Mouse (Mus musculus) forebrain, embryonic 10.5 days (tissue): ENCODE results near the gene Cdc14a. TPM values are rescaled to one million over a fixed set of nuclear protein-coding genes. Genes with fewer than 3 reads are reported as not detected.

Source experiments
- DNase-seq: peaks from one replicate; pipeline ENCODE4 v3.0.0-alpha.2; 2017; ENCODE audit warnings: low spot score; ENCODE audit errors: extremely low spot score
- H3K27ac ChIP-seq: fragments of 300-500 bp; sonication (generic); 2 replicates; pipeline ENCODE4 v1.5.1; 2016; ENCODE audit warnings: mild to moderate bottlenecking
- H3K27me3 ChIP-seq: fragments of 300-500 bp; sonication (generic); 2 replicates; pipeline ENCODE4 v1.6.1; 2016; ENCODE audit warnings: mild to moderate bottlenecking; ENCODE audit not compliant: poor library complexity, severe bottlenecking
- H3K36me3 ChIP-seq: fragments of 300-500 bp; sonication (generic); replicated peaks from 2 replicates; pipeline ENCODE4 v1.6.1; 2016; ENCODE audit warnings: mild to moderate bottlenecking, moderate library complexity
- H3K4me1 ChIP-seq: fragments of 300-500 bp; sonication (generic); 2 replicates; pipeline ENCODE4 v1.6.1; 2016
- H3K4me3 ChIP-seq: fragments of 300-500 bp; sonication (generic); 2 replicates; pipeline ENCODE4 v1.5.1; 2016; ENCODE audit warnings: mild to moderate bottlenecking, moderate library complexity
- H3K9me3 ChIP-seq: fragments of 300-500 bp; sonication (generic); 2 replicates; pipeline ENCODE4 v1.6.1; 2016; ENCODE audit warnings: mild to moderate bottlenecking, moderate library complexity
- WGBS: fragments of 180-500 bp; shearing (Covaris S2); methylation state at CpG from one replicate; pipeline ENCODE4 v1.1.7; 2016; 5-methylcytosine and 5-hydroxymethylcytosine counted together
- polyA plus RNA-seq: library from polyadenylated mRNA; unstranded; fragments of >200 nt; fragmentation: Nextera tagmentation; extraction: Ambion mirVana; gene quantifications from 2 replicates; pipeline ENCODE4 v1.2.1, GENCODE M21; 2016

The Cdc14a gene
- polyA plus RNA-seq, 1 experiment from 2014 or later, result 19.7 TPM

GRCm38 (mm10) chr3:116434757-116435156 lies 10.9 kb upstream of the Cdc14a start:
- H3K4me1 ChIP-seq, result no peaks in the 10 kb centered on the region
- WGBS, result 88% methylated on average over 3 of the region's 3 CpGs
- H3K27me3 ChIP-seq, result no peaks in the 10 kb centered on the region
- no peak overlapping the region for H3K4me3 ChIP-seq
- H3K27ac ChIP-seq, result no peak overlapping the region
- DNase-seq, result no peak
- no peaks in the 10 kb centered on the region for H3K36me3 ChIP-seq
- H3K9me3 ChIP-seq, result no peaks in the 10 kb centered on the region

GRCm38 (mm10) chr3:116425901-116426300 lies 2.1 kb upstream of the Cdc14a start:
- WGBS, result 89% methylated on average over 6 of the region's 6 CpGs
- Histone ChIP-seq H3K36me3 (peaks cover 3% of the 10 kb centered on the region; the same call in 1 of the 2 replicates), H3K27me3 (no peaks in the 10 kb centered on the region), H3K27ac (peak overlapping the region; percentile 48; the same call in 1 of the 2 replicates), H3K9me3 (no peaks in the 10 kb centered on the region), H3K4me1 (peaks cover 29% of the 10 kb centered on the region), H3K4me3 (no peak overlapping the region)
- DNase-seq, result no peak

GRCm38 (mm10) chr3:116424973-116425284 lies 1.1 kb upstream of the Cdc14a start:
- DNase-seq, result peak; percentile 88
- Histone ChIP-seq H3K36me3 (peaks cover 13% of the 10 kb centered on the region), H3K4me3 (peak overlapping the region; percentile 98), H3K9me3 (no peaks in the 10 kb centered on the region), H3K27me3 (no peaks in the 10 kb centered on the region), H3K4me1 (peaks cover 39% of the 10 kb centered on the region), H3K27ac (peak overlapping the region; percentile 98)
- under 1% methylated on average over 11 of the region's 11 CpGs for WGBS

- under 1% methylated on average over 32 of the region's 32 CpGs for WGBS
- Histone ChIP-seq H3K36me3 (peaks cover 18% of the 10 kb centered on the region), H3K27ac (peak overlapping the region; percentile 98), H3K9me3 (no peaks in the 10 kb centered on the region), H3K27me3 (no peaks in the 10 kb centered on the region), H3K4me3 (peak overlapping the region; percentile 98), H3K4me1 (peaks cover 42% of the 10 kb centered on the region)
- no peak for DNase-seq
These were observed 534 bp upstream of the Cdc14a start for GRCm38 (mm10) chr3:116424160-116424972.

- DNase-seq, result peak; percentile 51
- Histone ChIP-seq H3K4me1 (peaks cover 42% of the 10 kb centered on the region), H3K4me3 (peak overlapping the region; percentile 98), H3K27ac (peak overlapping the region; percentile 98), H3K36me3 (peaks cover 33% of the 10 kb centered on the region), H3K27me3 (no peaks in the 10 kb centered on the region), H3K9me3 (no peaks in the 10 kb centered on the region)
- WGBS, result under 1% methylated on average over 23 of the region's 23 CpGs
These were observed 958 bp downstream of the Cdc14a start for GRCm38 (mm10) chr3:116422795-116423352.

- no peak for DNase-seq
- Histone ChIP-seq H3K36me3 (peaks cover 41% of the 10 kb centered on the region), H3K9me3 (no peaks in the 10 kb centered on the region), H3K27me3 (no peaks in the 10 kb centered on the region), H3K27ac (peak overlapping the region; percentile 98), H3K4me1 (peaks cover 42% of the 10 kb centered on the region), H3K4me3 (peak overlapping the region; percentile 98)
- WGBS, result 52% methylated on average over 8 of the region's 8 CpGs
These were observed 1.8 kb downstream of the Cdc14a start for GRCm38 (mm10) chr3:116422074-116422473.

GRCm38 (mm10) chr3:116421121-116421520 lies 2.7 kb downstream of the Cdc14a start:
- Histone ChIP-seq H3K4me3 (peak overlapping the region; percentile 98), H3K4me1 (peaks cover 42% of the 10 kb centered on the region), H3K27me3 (no peaks in the 10 kb centered on the region), H3K27ac (peak overlapping the region; percentile 58; the same call in 1 of the 2 replicates), H3K9me3 (no peaks in the 10 kb centered on the region), H3K36me3 (peaks cover 51% of the 10 kb centered on the region)
- DNase-seq, result peak; percentile 23
- 36% methylated on average over 6 of the region's 6 CpGs for whole genome bisulfite sequencing

GRCm38 (mm10) chr3:116419791-116420190 lies 4.0 kb downstream of the Cdc14a start:
- Histone ChIP-seq H3K36me3 (peaks cover 64% of the 10 kb centered on the region), H3K4me1 (peaks cover 32% of the 10 kb centered on the region), H3K27me3 (no peaks in the 10 kb centered on the region), H3K9me3 (no peaks in the 10 kb centered on the region), H3K27ac (no peak overlapping the region), H3K4me3 (0 out of 2 replicates have a peak overlapping the region, but pooled peaks have one; percentile 5)
- 85% methylated on average over 11 of the region's 11 CpGs for WGBS
- DNase-seq, result no peak

- no peak for DNase-seq
- H3K27me3 ChIP-seq, result no peaks in the 10 kb centered on the region
- H3K27ac ChIP-seq, result no peak overlapping the region
- H3K9me3 ChIP-seq, result no peaks in the 10 kb centered on the region
- peaks cover 18% of the 10 kb centered on the region for H3K4me1 ChIP-seq
- no peak overlapping the region for H3K4me3 ChIP-seq
- peaks cover 90% of the 10 kb centered on the region for H3K36me3 ChIP-seq
- 96% methylated on average over 3 of the region's 3 CpGs for WGBS
These were observed 9.4 kb downstream of the Cdc14a start for GRCm38 (mm10) chr3:116414451-116414860.

GRCm38 (mm10) chr3:116412954-116413724 lies 10.7 kb downstream of the Cdc14a start:
- H3K9me3 ChIP-seq, result no peaks in the 10 kb centered on the region
- H3K36me3 ChIP-seq, result peaks cover 90% of the 10 kb centered on the region
- H3K27ac ChIP-seq, result no peak overlapping the region
- DNase-seq, result no peak
- H3K4me1 ChIP-seq, result peaks cover 20% of the 10 kb centered on the region
- WGBS, result 96% methylated on average over 4 of the region's 4 CpGs
- no peaks in the 10 kb centered on the region for H3K27me3 ChIP-seq
- no peak overlapping the region for H3K4me3 ChIP-seq

- 71% methylated on average over 7 of the region's 7 CpGs for WGBS
These were observed 13.8 kb downstream of the Cdc14a start for GRCm38 (mm10) chr3:116410051-116410450.

GRCm38 (mm10) chr3:116409486-116409885 lies 14.3 kb downstream of the Cdc14a start:
- no peak overlapping the region for H3K27ac ChIP-seq
- no peak overlapping the region for H3K4me3 ChIP-seq
- peaks cover 66% of the 10 kb centered on the region for H3K36me3 ChIP-seq
- peaks cover 36% of the 10 kb centered on the region for H3K4me1 ChIP-seq
- no peaks in the 10 kb centered on the region for H3K27me3 ChIP-seq
- H3K9me3 ChIP-seq, result no peaks in the 10 kb centered on the region
- no peak for DNase-seq
- 68% methylated on average over 8 of the region's 8 CpGs for WGBS

More at GRCm38 (mm10) chr3:116410051-116410450, 13.8 kb downstream of the Cdc14a start:
- H3K9me3 ChIP-seq, result no peaks in the 10 kb centered on the region
- DNase-seq, result no peak
- H3K4me1 ChIP-seq, result peaks cover 31% of the 10 kb centered on the region
- H3K4me3 ChIP-seq, result no peak overlapping the region
- no peak overlapping the region for H3K27ac ChIP-seq
- peaks cover 66% of the 10 kb centered on the region for H3K36me3 ChIP-seq
- H3K27me3 ChIP-seq, result no peaks in the 10 kb centered on the region
